Mouse (Mus musculus): Measurements from ENCODE around the gene St6galnac5. TPM values are rescaled to one million over a fixed set of nuclear protein-coding genes. Genes with fewer than 3 reads are reported as not detected.
A peak's percentile ranks its signal among the peaks of the same experiment; 100 is the strongest.
"Not testable (repeated sequence)": the region's sequence is repeated elsewhere in the genome, so short reads cannot be mapped to it uniquely, and the experiment has no call there.

Gene St6galnac5
- total and polyA plus RNA-seq, 3 experiments = 0.33 TPM; not detected in 2

DNA sequence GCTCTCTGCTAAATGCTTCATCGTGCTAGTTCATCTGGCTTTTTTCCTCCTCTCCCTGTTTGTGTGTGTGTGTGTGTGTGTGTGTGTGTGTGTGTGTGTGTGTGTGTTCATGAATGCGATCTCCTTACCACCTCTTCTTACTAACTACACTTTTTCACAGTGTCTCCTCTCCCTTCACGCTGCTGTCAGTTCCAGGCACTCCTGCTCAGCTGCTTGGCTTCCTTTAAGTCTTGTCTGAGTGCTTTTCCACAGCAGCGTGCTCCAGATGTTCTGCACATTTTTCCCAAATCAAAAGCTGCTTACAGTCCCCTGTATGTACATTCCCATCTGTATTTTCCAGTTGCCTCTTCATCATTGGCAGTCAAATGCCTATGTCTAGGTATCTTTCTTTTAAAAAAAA lies 189.0 kb downstream of the St6galnac5 start:
- ATAC-seq (ENCODE audit: extremely low read depth, insufficient number of reproducible peaks, low FRiP score, poor library complexity, severe bottlenecking) (no peak), DNase-seq (ENCODE audit: low spot score) (no peak)
- Histone ChIP-seq H3K4me3 (ENCODE audit: low read depth, low read length) (no peak overlapping the region), H3K9me3 (replicated peaks) (no peaks in the 10 kb centered on the region), H3K4me1 (ENCODE audit: insufficient read depth, low read depth, low read length) (peaks cover 4% of the 10 kb centered on the region), H3K27me3 (ENCODE audit: insufficient read depth, low read length) (no peaks in the 10 kb centered on the region), H3K36me3 (replicated peaks) (peaks cover 37% of the 10 kb centered on the region)
- TF ChIP-seq GATA2 (IDR thresholded peaks at IDR 0.05; ENCODE audit: borderline replicate concordance, low read depth, low read length) (no peak), POLR2AphosphoS5 (IDR thresholded peaks at IDR 0.05; ENCODE audit: insufficient replicate concordance, low read depth, low read length) (no peak), TAL1 (conservative IDR thresholded peaks at IDR 0.05; ENCODE audit: low read depth, low read length) (no peak), CTCF (IDR thresholded peaks at IDR 0.05; ENCODE audit: low read depth, low read length) (no peak), GATA1 (IDR thresholded peaks at IDR 0.05; ENCODE audit: borderline replicate concordance, low read length) (no peak)

DNA sequence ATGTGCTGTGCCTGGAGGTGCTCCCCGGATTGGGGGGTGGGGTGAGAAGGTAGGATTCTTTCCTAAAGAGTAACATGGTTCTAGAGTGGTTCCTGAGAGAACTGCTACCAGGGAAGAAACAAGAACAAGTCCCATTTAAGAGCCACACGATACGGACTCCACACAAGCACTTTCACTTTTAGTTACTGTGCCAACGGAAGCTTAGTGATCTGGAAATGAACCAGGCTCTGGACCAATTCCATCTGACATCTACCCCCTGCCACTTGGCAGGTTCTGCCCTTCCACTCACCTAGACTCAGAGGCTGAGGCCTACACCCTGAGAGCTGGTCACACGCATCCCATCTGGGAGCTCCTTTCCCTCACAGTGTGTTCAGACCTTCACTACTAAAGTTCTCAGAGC lies 189.4 kb downstream of the St6galnac5 start:
- peaks cover 4% of the 10 kb centered on the region for H3K4me1 ChIP-seq (ENCODE audit: insufficient read depth, low read depth, low read length)
- H3K4me3 ChIP-seq (ENCODE audit: low read depth, low read length) = no peak overlapping the region
- ATAC-seq (ENCODE audit: extremely low read depth, insufficient number of reproducible peaks, low FRiP score, poor library complexity, severe bottlenecking) (no peak), DNase-seq (ENCODE audit: low spot score) (no peak)
- no peaks in the 10 kb centered on the region for H3K9me3 ChIP-seq (replicated peaks)
- no peak for TF ChIP-seq POLR2AphosphoS5 (IDR thresholded peaks at IDR 0.05; ENCODE audit: insufficient replicate concordance, low read depth, low read length)
- no peak for TF ChIP-seq GATA2 (IDR thresholded peaks at IDR 0.05; ENCODE audit: borderline replicate concordance, low read depth, low read length)
- TF ChIP-seq TAL1 (conservative IDR thresholded peaks at IDR 0.05; ENCODE audit: low read depth, low read length) = no peak
- TF ChIP-seq GATA1 (IDR thresholded peaks at IDR 0.05; ENCODE audit: borderline replicate concordance, low read length) = no peak
- no peak for TF ChIP-seq CTCF (IDR thresholded peaks at IDR 0.05; ENCODE audit: low read depth, low read length)
- H3K27me3 ChIP-seq (ENCODE audit: insufficient read depth, low read length) = no peaks in the 10 kb centered on the region
- H3K36me3 ChIP-seq (replicated peaks) = peaks cover 41% of the 10 kb centered on the region

DNA sequence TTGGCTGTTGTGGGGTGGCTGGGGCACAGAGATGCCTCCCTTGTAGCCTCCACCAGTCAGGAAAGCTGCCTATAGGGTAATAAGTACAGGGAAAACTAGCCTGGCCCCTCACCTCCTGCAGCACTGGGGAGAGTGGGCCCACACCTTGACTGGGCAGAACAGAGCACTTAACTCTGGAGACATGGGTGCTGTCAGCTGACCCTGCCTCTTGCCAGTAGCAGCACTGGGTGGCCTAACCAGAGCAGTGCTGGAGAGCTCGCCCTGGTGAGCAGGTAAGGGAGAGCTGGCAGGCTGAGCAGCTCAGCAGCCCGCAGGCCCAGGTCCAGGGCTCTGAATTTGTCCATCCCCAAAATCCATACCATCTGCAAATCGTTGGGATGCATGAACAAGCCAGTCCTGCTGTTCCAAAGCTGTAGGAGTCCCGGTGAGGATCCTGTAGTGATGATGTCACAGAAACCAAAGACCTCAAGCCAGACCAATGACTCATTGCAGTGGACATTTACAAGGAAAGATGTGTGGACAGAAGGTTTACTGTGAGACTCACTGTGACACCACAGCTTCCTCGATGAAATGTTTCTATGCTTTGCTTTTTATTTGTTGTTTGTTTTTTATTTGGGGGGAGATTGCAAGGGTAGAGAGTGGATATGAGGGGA lies 193.6 kb downstream of the St6galnac5 start:
- H3K27me3 ChIP-seq (ENCODE audit: insufficient read depth, low read length); ATAC-seq (ENCODE audit: extremely low read depth, insufficient number of reproducible peaks, low FRiP score, poor library complexity, severe bottlenecking); DNase-seq (ENCODE audit: low spot score); H3K4me1 ChIP-seq (ENCODE audit: insufficient read depth, low read depth, low read length); H3K4me3 ChIP-seq (ENCODE audit: low read depth, low read length); H3K9me3 ChIP-seq (replicated peaks): not testable (repeated sequence)
- H3K36me3 ChIP-seq (replicated peaks) = peaks cover 68% of the 10 kb centered on the region

DNA sequence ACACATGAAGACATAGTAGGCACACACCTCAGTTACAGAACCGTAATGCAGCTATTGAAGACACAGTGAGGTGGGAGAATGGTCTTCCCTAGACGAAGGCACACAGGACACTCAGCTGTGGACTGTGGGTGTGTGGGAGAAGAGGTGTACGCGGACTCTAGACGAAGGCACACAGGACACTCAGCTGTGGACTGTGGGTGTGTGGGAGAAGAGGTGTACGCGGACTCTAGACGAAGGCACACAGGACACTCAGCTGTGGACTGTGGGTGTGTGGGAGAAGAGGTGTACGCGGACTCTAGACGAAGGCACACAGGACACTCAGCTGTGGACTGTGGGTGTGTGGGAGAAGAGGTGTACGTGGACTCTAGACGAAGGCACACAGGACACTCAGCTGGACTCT lies 197.7 kb downstream of the St6galnac5 start:
- peaks cover 46% of the 10 kb centered on the region for H3K36me3 ChIP-seq (replicated peaks)
- not testable (repeated sequence) for H3K4me3 ChIP-seq (ENCODE audit: low read depth, low read length); H3K9me3 ChIP-seq (replicated peaks); H3K4me1 ChIP-seq (ENCODE audit: insufficient read depth, low read depth, low read length); DNase-seq (ENCODE audit: low spot score); ATAC-seq (ENCODE audit: extremely low read depth, insufficient number of reproducible peaks, low FRiP score, poor library complexity, severe bottlenecking); H3K27me3 ChIP-seq (ENCODE audit: insufficient read depth, low read length)

GRCm38 (mm10) chr3:152783792-152784191 lies 198.3 kb downstream of the St6galnac5 start:
- TF ChIP-seq CTCF (IDR thresholded peaks at IDR 0.05; ENCODE audit: low read depth, low read length) (peak; percentile 72), TAL1 (conservative IDR thresholded peaks at IDR 0.05; ENCODE audit: low read depth, low read length) (no peak)
- no peaks in the 10 kb centered on the region for H3K27me3 ChIP-seq (ENCODE audit: insufficient read depth, low read length)
- ATAC-seq (ENCODE audit: extremely low read depth, insufficient number of reproducible peaks, low FRiP score, poor library complexity, severe bottlenecking) = peak; percentile 49
- peaks cover 6% of the 10 kb centered on the region; the same call in 1 of the 2 replicates for H3K4me1 ChIP-seq (ENCODE audit: insufficient read depth, low read depth, low read length)
- H3K36me3 ChIP-seq (replicated peaks) = peaks cover 46% of the 10 kb centered on the region
- DNase-seq (ENCODE audit: low spot score) = peak; percentile 26
- H3K4me3 ChIP-seq (ENCODE audit: low read depth, low read length) = no peak overlapping the region
- H3K9me3 ChIP-seq (replicated peaks) = no peaks in the 10 kb centered on the region

DNA sequence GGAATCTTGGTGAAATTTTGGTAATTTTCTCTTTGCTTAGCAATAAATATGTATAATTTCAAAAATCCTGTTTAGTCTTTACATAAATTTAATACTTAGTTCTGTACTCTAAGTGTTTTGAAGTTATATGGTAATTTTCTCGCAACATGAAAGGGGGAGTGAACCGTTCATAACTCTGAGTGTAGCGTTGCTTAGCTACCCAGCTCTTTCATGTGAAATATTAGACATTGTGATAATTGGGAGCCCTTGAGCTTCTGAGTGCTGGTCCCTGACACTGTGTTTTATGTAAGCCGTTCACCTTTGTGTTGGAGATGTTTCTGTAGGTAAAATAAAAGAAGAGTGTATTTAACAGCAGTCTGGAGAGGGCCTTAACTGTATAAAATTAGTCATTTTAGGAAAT lies 202.2 kb downstream of the St6galnac5 start:
- no peak for ATAC-seq (ENCODE audit: extremely low read depth, insufficient number of reproducible peaks, low FRiP score, poor library complexity, severe bottlenecking)
- TF ChIP-seq POLR2AphosphoS5 (IDR thresholded peaks at IDR 0.05; ENCODE audit: insufficient replicate concordance, low read depth, low read length) (no peak), TAL1 (conservative IDR thresholded peaks at IDR 0.05; ENCODE audit: low read depth, low read length) (no peak), GATA1 (IDR thresholded peaks at IDR 0.05; ENCODE audit: borderline replicate concordance, low read length) (no peak), CTCF (IDR thresholded peaks at IDR 0.05; ENCODE audit: low read depth, low read length) (no peak), GATA2 (IDR thresholded peaks at IDR 0.05; ENCODE audit: borderline replicate concordance, low read depth, low read length) (no peak)
- peaks cover 49% of the 10 kb centered on the region for H3K36me3 ChIP-seq (replicated peaks)

GRCm38 (mm10) chr3:152776872-152777540 lies 205.0 kb downstream of the St6galnac5 start:
- no peak for ATAC-seq (ENCODE audit: extremely low read depth, insufficient number of reproducible peaks, low FRiP score, poor library complexity, severe bottlenecking)
- Histone ChIP-seq H3K27me3 (ENCODE audit: insufficient read depth, low read length) (no peaks in the 10 kb centered on the region), H3K36me3 (replicated peaks) (peaks cover 56% of the 10 kb centered on the region), H3K4me3 (ENCODE audit: low read depth, low read length) (no peak overlapping the region), H3K4me1 (ENCODE audit: insufficient read depth, low read depth, low read length) (no peaks in the 10 kb centered on the region; the same call in 1 of the 2 replicates), H3K9me3 (replicated peaks) (no peaks in the 10 kb centered on the region)
- no peak for DNase-seq (ENCODE audit: low spot score)
- no peak for TF ChIP-seq GATA2 (IDR thresholded peaks at IDR 0.05; ENCODE audit: borderline replicate concordance, low read depth, low read length)
- TF ChIP-seq TAL1 (conservative IDR thresholded peaks at IDR 0.05; ENCODE audit: low read depth, low read length) = no peak
- no peak for TF ChIP-seq GATA1 (IDR thresholded peaks at IDR 0.05; ENCODE audit: borderline replicate concordance, low read length)
- no peak for TF ChIP-seq POLR2AphosphoS5 (IDR thresholded peaks at IDR 0.05; ENCODE audit: insufficient replicate concordance, low read depth, low read length)
- TF ChIP-seq CTCF (IDR thresholded peaks at IDR 0.05; ENCODE audit: low read depth, low read length) = no peak

More for the DNA sequence above, 202.2 kb downstream of the St6galnac5 start:
- H3K27me3 ChIP-seq (ENCODE audit: insufficient read depth, low read length) = no peaks in the 10 kb centered on the region
- no peaks in the 10 kb centered on the region for H3K9me3 ChIP-seq (replicated peaks)
- H3K4me1 ChIP-seq (ENCODE audit: insufficient read depth, low read depth, low read length) = peaks cover 3% of the 10 kb centered on the region; the same call in 1 of the 2 replicates
- H3K4me3 ChIP-seq (ENCODE audit: low read depth, low read length) = no peak overlapping the region
- no peak for DNase-seq (ENCODE audit: low spot score)

Measured in G1E (cell line).